ENCODE assay signal across 18 mouse cellular contexts in the genomic region with DNA sequence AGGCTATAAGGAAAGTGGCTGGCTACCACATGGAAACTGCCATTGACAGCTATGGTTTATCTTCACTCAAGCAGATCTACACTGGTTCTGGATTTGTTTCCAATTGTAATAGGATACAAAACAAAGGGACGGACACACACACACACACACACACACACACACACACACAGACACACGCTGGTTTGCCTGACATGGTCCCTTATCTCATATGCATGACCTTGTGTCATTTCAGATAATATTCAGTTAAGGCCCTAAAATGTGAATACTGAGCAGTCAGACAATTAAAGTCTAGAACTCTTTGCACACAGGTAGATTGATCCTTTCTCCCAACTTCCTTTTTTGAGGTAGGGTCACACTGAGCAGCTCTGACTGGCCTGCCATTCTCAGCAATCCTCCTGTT.
DNase-seq lines count a peak whose midpoint lies in the region; ATAC-seq and TF ChIP-seq lines count a peak whose summit lies in the region.
"Had no signal": no experiment of that assay in that cellular context is flagged by ENCODE, and none has a peak within 500 bp of the region (broad histone marks: within the 10 kb centered on the region; RNA-seq: fewer than 3 reads in every experiment).

No protein-coding gene starts in this region.

- H3K4me2 ChIP-seq in midbrain, embryonic 16.5 days (ENCODE audit: low read length) = no peak overlapping the region
- H3K4me2 ChIP-seq in midbrain, embryonic 11.5 days = no peak overlapping the region
- no peak overlapping the region for H3K4me2 ChIP-seq in liver, embryonic 14.5 days (ENCODE audit: low read depth)
- H3K4me2 ChIP-seq: forebrain, embryonic 13.5 days; intestine, embryonic 15.5 days; limb, embryonic 15.5 days had no signal

- intact Hi-C loops in heart, adult 2 months (cut with DNase I) = no loop called here
- intact Hi-C loops in gastrocnemius, postnatal 36 days (cut with DNase I) = no loop called here

- no peak overlapping the region for H3K4me3 ChIP-seq in heart, adult 2 months
- no peak overlapping the region for H3K4me3 ChIP-seq in midbrain, embryonic 16.5 days (ENCODE audit: low read depth, low read length)
- no peak overlapping the region for H3K4me3 ChIP-seq in midbrain, embryonic 11.5 days (ENCODE audit: low read depth, low read length)
- no peak overlapping the region for H3K4me3 ChIP-seq in liver, embryonic 14.5 days (ENCODE audit: insufficient read depth in 1 of 2, low read depth in 2 of 2, low read length in 2 of 2)
- H3K4me3 ChIP-seq: forebrain, embryonic 13.5 days; intestine, embryonic 15.5 days; limb, embryonic 15.5 days had no signal

- H3K36me3 ChIP-seq in heart, adult 2 months (ENCODE audit: control insufficient read depth, insufficient read depth, low read length) = peaks cover 5% of the 10 kb centered on the region; the same call in 1 of the 2 replicates
- H3K36me3 ChIP-seq in midbrain, embryonic 16.5 days (ENCODE audit: control insufficient read depth, insufficient read depth, low read length) = no peaks in the 10 kb centered on the region
- H3K36me3 ChIP-seq in midbrain, embryonic 11.5 days (ENCODE audit: control insufficient read depth, insufficient read depth, low read length) = no peaks in the 10 kb centered on the region
- H3K36me3 ChIP-seq in liver, embryonic 14.5 days (replicated peaks; ENCODE audit: control insufficient read depth, insufficient read depth, low read depth) = no peaks in the 10 kb centered on the region
- H3K36me3 ChIP-seq: intestine, embryonic 15.5 days; limb, embryonic 15.5 days had no signal

- ATAC-seq in midbrain, embryonic 16.5 days = no peak
- no peak for ATAC-seq in midbrain, embryonic 11.5 days (ENCODE audit: low FRiP score)
- ATAC-seq in liver, embryonic 14.5 days (ENCODE audit: insufficient read depth) = peak; percentile 53; the same call in 1 of the 2 replicates
- ATAC-seq: CD4-positive, CD25-positive, alpha-beta regulatory T cell, adult 4 months; forebrain, embryonic 13.5 days; intestine, embryonic 15.5 days; lung, postnatal 0 days had no signal

- no peak for TF ChIP-seq POLR2A in heart, adult 2 months (IDR thresholded peaks at IDR 0.05; ENCODE audit: insufficient read depth, low read depth, low read length)

- no peaks in the 10 kb centered on the region for H3K9me3 ChIP-seq in midbrain, embryonic 16.5 days (replicated peaks; ENCODE audit: control insufficient read depth, low read length, poor library complexity, severe bottlenecking)
- no peaks in the 10 kb centered on the region for H3K9me3 ChIP-seq in midbrain, embryonic 11.5 days (ENCODE audit: control insufficient read depth, low read length)
- no peaks in the 10 kb centered on the region for H3K9me3 ChIP-seq in liver, embryonic 14.5 days (ENCODE audit: control insufficient read depth, low read length)
- H3K9me3 ChIP-seq: forebrain, embryonic 13.5 days; intestine, embryonic 15.5 days; limb, embryonic 15.5 days had no signal

- no peaks in the 10 kb centered on the region for H3K27me3 ChIP-seq in heart, adult 2 months (ENCODE audit: control insufficient read depth, insufficient read depth, low read length)
- no peaks in the 10 kb centered on the region for H3K27me3 ChIP-seq in midbrain, embryonic 16.5 days (ENCODE audit: control insufficient read depth, insufficient read depth, low read depth, low read length)
- H3K27me3 ChIP-seq in midbrain, embryonic 11.5 days (ENCODE audit: control insufficient read depth, insufficient read depth, low read length) = no peaks in the 10 kb centered on the region; the same call in 1 of the 2 replicates
- H3K27me3 ChIP-seq in liver, embryonic 14.5 days (ENCODE audit: control insufficient read depth, insufficient read depth, low read length) = no peaks in the 10 kb centered on the region
- H3K27me3 ChIP-seq: forebrain, embryonic 13.5 days; intestine, embryonic 15.5 days; limb, embryonic 15.5 days had no signal

- no peaks in the 10 kb centered on the region for H3K79me2 ChIP-seq in heart, adult 2 months (replicated peaks; ENCODE audit: control insufficient read depth, insufficient read depth, low read length)

- 63% methylated on average over 2 of the region's 2 CpGs for WGBS in heart, adult 2 months
- 71% methylated on average over 2 of the region's 2 CpGs for WGBS in midbrain, embryonic 16.5 days
- WGBS in midbrain, embryonic 11.5 days = 85% methylated on average over 2 of the region's 2 CpGs
- WGBS in liver, embryonic 14.5 days (ENCODE audit: insufficient replicate concordance) = 17% methylated on average over 2 of the region's 2 CpGs

- TF ChIP-seq CTCF in heart, adult 2 months (IDR thresholded peaks at IDR 0.05) = no peak
- TF ChIP-seq CTCF in liver, embryonic 14.5 days (IDR thresholded peaks at IDR 0.05; ENCODE audit: low read depth) = no peak

- peaks cover 6% of the 10 kb centered on the region for H3K4me1 ChIP-seq in heart, adult 2 months (ENCODE audit: control insufficient read depth, insufficient read depth, low read length)
- peaks cover 35% of the 10 kb centered on the region for H3K4me1 ChIP-seq in midbrain, embryonic 16.5 days (ENCODE audit: control insufficient read depth, insufficient read depth, low read length)
- peaks cover 30% of the 10 kb centered on the region for H3K4me1 ChIP-seq in midbrain, embryonic 11.5 days (ENCODE audit: control insufficient read depth, insufficient read depth, low read length)
- H3K4me1 ChIP-seq in liver, embryonic 14.5 days (replicated peaks; ENCODE audit: control insufficient read depth in 2 of 2, insufficient read depth in 2 of 2, low read length in 1 of 2) = peaks cover 11 to 14% of the 10 kb centered on the region in 2 experiments

- DNase-seq in heart, adult 11 months = peak; percentile 73
- no peak for DNase-seq in heart, adult 2 months
- DNase-seq in midbrain, embryonic 11.5 days (ENCODE audit: low spot score, missing footprints) = no peak
- peak; percentile 23 to 38 (median 29) for DNase-seq in liver, embryonic 14.5 days (ENCODE audit: low read depth in 3 of 3, low spot score in 3 of 3)
- DNase-seq in gastrocnemius, postnatal 36 days = no peak
- DNase-seq in kidney, adult 8-10 months = no peak
- DNase-seq in layer of hippocampus, postnatal 14 days (ENCODE audit: low spot score in 2 of 2) = no peak
- DNase-seq: cerebellum, adult 9-10 months; gastrocnemius, postnatal 14 days; kidney, postnatal 36 days; right cerebral cortex, postnatal 25 days; thymus, postnatal 4 days had no signal

- H3K9ac ChIP-seq in heart, adult 2 months (ENCODE audit: low read depth, low read length) = no peak overlapping the region
- H3K9ac ChIP-seq in midbrain, embryonic 16.5 days (ENCODE audit: low read depth, low read length) = no peak overlapping the region
- no peak overlapping the region for H3K9ac ChIP-seq in midbrain, embryonic 11.5 days (ENCODE audit: low read length)
- H3K9ac ChIP-seq in liver, embryonic 14.5 days (replicated peaks) = no peak overlapping the region
- H3K9ac ChIP-seq: forebrain, embryonic 13.5 days; intestine, embryonic 15.5 days; limb, embryonic 15.5 days had no signal

- no peak overlapping the region for H3K27ac ChIP-seq in heart, adult 2 months
- peak overlapping the region; percentile 90; the same call in 1 of the 2 replicates for H3K27ac ChIP-seq in midbrain, embryonic 16.5 days (ENCODE audit: low read length)
- H3K27ac ChIP-seq in midbrain, embryonic 11.5 days (ENCODE audit: low read depth, low read length) = no peak overlapping the region
- no peak overlapping the region for H3K27ac ChIP-seq in liver, embryonic 14.5 days
- H3K27ac ChIP-seq: intestine, embryonic 15.5 days; limb, embryonic 15.5 days had no signal

- TF ChIP-seq EP300 in heart, adult 2 months (IDR thresholded peaks at IDR 0.05; ENCODE audit: insufficient read depth, low read depth, low read length) = no peak
- peak; percentile 77 for TF ChIP-seq EP300 in liver, embryonic 14.5 days (IDR thresholded peaks at IDR 0.05; ENCODE audit: low read depth)

Comparison
In these comparisons a context has a peak if more than half of its experiments do, and no peak if none do; other contexts are left out.
1. DNase-seq: peak in heart, adult 11 months (single experiment) and liver, embryonic 14.5 days (3 of 3); none in heart, adult 2 months (0 of 2), midbrain, embryonic 11.5 days (single experiment), gastrocnemius, postnatal 36 days (0 of 2), kidney, adult 8-10 months (0 of 2) and layer of hippocampus, postnatal 14 days (0 of 2).